Mouse (Mus musculus) common myeloid progenitor, adult 5-6 weeks (primary cell): ENCODE measurements around the gene Adcyap1r1. TPM values are rescaled to one million over a fixed set of nuclear protein-coding genes. Genes with fewer than 3 reads are reported as not detected.

ENCODE experiments used
- ATAC-seq: replicated peaks from 2 replicates; pipeline ENCODE4 v1.8.0; 2016; ENCODE audit warnings: low read depth, mild to moderate bottlenecking, moderate TSS enrichment, inconsistent platforms; ENCODE audit not compliant: poor library complexity, severe bottlenecking
- total RNA-seq: library from RNA; stranded (forward); fragments of 200-1000, 187-1606 nt; gene quantifications from 2 replicates; pipeline ENCODE4 v1.2.3, GENCODE M21; 2017

Adcyap1r1 gene
- total RNA-seq, 1 experiment from 2014 or later = not detected

DNA sequence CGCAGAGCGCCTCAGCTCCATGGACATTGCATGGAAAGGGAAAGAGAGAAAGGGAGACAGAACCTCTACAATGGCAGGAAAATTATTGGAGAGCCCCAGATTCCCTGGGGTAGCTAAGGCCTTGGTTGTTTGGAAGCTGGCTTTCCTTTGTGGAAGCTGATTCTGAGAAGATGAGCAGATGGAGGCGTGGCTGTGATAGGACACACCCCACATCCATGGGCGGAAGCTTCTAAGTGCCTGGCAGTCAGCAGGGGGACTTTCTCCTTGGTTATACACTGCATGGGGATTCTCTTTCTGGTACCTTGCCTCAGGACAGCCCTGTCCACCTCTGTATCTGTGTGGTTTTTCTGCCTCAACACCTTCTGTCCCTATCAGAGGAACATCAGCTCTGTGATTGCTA is 33.4 kb downstream of the Adcyap1r1 start:
- ATAC-seq = no peak

DNA sequence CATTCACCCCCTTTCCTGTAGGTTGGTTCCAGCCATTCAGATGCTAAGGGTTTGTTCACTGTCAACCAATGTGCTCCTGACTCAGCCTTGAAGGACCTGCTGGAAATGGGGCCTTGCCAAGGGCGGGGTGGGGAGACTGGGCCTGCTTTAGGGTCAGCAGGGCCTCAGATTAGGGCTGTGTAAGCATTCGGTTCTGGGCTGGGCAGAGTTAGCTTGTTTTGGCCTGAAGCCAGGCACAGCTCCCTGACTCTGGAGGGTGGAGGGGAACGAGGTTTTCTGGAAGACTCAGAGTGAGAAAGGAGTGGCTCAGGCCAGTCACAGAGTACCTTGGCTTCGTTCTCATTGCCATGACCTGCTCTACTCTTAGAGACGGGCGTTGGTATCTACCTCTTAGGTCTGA is 35.9 kb downstream of the Adcyap1r1 start:
- no peak for ATAC-seq

DNA sequence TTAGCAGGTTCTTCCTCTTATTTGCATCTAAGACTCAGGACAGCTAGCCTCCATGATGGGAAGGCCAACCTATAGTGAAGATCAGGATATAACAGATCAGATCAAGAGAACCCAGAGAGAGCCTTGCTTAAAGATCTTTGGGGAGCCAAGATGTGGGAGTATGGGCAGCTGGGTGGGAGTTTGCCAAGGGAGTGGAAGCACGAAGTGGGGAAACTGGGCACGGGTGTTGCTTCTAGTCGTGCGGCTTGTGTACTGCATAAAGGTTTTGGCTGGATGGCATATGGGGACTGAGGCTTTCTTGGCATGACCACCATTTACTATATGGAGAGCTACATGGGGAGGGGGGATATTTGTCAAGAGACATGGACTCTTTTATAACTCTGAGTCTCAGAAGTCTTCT is 44.4 kb downstream of the Adcyap1r1 start:
- no peak for ATAC-seq

DNA sequence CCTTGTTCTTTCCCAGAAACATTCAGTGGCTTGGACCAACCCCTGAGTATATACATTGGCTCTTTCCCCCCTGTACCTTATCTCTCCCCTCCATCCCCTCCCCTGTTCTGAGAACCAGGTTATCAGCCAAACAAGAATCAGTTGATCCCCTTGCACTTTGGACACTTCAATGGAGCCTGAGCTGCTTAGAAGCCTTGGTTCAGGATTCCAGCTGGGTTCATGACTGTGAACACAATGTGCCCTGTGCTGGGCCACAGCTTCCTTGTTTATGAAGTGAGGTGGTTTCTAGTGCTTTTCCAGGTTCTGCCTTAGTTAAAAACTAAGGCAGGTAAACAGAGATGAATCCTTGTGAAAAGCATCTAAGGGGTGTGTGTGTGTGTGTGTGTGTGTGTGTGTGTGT is 47.0 kb downstream of the Adcyap1r1 start:
- no peak for ATAC-seq

DNA sequence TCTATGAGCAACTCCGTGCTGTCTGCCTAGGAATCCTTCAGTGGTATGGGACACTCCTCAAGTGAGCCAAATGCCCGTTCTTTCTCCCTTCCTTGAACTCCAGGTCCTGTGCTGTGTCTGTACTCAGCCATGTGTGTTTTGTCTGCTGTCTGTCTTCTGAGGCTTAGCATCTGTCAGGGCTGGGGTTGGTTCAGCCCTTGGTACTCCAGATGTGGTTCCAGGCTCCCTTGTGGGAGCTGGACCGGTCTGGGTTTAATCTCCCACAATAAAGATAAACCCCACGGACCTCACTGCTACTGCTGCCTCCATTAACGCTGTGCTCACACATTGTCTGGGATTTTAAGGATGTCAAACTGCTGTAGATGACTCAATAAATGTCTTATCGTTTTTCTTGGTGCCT is 49.3 kb downstream of the Adcyap1r1 start:
- ATAC-seq = no peak

DNA sequence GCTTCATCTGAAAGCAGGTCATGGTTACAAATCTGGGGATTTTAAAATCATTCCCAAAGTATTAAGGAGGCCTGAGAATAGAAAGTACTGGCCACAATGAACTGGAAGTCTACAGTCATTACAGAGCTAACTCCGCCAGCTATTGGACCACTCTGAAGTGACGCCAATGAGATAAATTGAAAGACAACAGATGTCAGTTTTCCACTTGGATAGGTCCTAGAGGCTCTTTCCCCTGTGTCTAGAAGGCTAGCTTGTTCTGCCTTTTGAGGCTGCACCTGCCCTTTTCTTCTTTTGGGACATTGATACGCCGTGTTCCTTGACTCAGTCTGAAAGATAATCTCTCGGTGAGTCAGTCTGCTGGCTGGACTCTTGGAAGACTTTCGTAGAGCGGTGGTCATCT is 50.5 kb downstream of the Adcyap1r1 start:
- no peak for ATAC-seq

DNA sequence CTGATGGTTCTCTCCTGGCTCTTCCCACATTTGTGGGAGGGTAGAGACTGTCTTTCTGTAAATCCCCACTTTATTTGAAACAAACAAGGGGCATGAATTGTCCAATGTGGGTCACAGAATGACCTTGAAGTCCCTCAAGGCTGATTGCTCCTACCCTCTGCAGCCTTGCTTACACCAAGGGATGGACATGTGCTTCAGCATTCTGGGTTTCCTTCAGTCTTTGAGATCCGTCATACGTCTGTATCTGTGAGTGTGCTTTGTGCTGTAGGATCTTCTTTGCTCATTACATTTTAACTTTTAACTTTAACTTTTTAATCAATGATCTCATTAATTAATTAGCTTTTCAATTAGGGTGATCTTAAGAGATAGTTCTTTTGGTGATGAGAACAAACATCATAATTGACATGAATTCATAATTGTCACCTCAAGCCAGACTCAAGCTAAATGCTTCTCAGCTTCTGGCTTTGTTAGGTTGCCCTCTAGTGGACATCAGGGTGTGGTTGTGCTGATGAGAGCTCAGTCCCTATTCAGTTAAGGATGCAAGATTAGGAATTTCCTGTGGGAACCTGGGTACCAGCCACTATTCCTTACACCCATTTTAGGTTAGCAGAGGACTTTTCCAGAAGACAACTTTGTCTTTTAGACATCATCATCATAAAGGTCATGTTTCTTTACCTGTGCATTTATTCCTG is 53.2 kb downstream of the Adcyap1r1 start:
- ATAC-seq = peak; percentile 77

DNA sequence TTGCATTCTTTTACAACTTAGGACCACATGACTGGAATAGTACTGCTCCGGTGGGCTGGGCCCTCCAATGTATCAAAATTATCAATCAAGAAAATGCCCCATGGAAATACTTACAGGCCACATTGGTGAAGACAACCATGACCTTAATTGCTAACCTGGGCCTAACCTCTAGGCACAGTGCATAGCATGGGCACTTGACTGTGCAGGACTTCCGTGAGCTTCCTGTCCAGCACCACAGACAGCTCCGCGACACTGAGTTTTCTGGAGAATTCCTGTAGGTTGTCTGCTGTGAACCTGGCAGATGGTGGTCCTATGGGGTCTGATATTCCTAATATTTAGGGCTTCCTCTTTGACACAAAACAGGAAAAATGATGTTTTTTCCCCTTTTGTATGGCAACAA is 54.7 kb downstream of the Adcyap1r1 start:
- no peak for ATAC-seq

DNA sequence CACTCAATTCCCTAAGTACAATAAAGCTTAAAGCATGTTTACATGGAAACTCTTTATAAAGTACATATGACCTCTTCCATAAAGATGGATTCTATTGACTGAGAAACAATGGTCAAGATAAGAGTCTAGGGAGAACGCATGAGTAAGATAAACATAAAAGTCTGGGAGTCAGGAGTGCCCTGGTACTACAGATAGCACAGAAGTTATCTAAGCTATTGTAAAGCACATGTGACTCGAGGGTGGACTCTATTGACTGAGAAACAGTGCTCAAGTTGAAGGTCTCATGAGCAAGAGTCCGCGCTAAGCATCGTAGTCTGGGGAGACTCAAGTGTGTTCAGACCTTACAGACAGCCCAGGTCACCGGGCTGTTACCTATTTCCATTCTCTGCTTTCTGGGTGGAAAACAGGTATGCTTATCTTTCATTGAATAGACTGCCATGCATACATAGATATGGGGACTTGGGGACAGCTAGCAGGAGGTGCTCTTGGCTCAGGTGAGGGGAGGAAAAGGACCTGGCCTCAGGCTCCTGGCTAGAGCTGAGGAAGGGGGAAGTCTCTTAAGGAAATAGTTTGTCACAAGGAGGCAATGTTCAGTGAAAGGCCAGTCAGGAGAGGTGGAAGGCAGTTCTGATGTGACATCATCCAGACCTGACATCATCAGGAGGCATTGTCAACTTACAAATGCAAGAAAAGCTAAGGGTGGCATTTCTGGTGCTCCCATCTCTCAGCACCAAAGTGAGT is 57.5 kb downstream of the Adcyap1r1 start:
- no peak for ATAC-seq

DNA sequence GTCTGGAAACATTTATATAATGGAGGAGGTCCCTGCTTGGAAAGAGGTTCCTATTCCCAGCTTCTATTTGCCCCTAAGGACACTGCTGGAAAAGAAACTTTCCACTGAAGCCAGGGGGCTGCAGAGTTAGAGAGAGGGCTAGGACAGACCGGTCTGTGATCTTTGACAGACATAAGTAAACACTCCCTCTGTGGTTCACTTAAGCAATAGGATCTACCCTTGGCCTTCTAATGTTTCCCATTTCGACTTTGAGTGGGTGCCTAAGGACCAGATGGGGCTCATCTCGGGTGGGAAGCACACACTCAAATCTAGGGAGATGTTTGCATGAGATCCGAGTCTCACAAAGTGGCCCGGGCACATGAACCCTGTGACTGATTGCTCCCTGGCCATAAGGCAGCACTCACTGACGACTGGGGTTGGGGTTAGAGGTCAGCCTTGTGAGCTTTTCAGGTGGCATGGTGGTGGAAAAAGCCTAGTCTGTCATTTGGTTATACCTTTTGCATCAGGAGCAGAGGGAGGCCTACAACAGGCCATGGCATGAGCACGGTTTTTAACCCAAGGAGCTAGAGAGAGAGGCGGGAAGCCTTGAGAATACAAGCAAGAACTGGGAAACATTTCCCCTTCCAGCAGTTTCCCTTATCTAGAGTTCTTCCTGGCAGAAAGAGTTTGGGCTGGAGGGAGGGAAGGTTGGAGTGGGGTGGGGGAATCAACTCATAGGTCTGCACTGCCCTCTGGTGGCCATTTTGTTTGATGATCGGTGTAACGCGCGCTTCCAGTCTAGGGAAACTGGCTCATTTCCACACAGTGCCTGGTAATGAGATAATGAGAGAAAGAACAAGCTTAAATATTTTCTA is 59.7 kb downstream of the Adcyap1r1 start:
- peak; percentile 78 for ATAC-seq

DNA sequence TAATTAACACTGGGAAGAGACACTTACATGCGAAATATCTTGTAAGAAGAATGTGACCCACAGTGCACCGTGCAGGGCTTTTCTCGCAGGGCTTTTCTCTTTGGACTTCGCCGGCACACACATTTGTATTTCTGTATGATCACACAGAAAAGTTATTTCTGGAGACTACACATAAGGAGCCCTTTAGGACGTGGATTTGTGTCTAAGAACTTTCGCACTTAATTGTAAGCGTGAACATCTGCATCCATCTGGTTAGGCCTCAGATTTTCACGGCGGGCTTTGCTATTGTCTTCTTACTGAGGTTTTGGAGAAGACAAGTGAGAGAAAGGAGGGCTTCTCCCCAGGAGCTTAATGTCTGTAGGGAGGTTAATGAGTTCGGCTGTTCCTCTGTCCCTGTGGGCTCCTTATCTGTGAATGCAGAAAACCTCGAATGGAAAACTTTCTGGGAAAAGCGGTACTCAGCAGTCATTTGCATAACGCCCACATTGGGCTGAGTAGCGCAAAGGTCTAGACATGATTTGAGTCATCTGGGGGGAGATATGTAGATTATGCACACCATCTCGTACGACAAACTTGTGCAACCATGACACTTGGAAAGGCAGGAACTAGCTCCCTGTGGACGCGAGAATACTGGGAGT is 60.4 kb downstream of the Adcyap1r1 start:
- ATAC-seq = no peak

DNA sequence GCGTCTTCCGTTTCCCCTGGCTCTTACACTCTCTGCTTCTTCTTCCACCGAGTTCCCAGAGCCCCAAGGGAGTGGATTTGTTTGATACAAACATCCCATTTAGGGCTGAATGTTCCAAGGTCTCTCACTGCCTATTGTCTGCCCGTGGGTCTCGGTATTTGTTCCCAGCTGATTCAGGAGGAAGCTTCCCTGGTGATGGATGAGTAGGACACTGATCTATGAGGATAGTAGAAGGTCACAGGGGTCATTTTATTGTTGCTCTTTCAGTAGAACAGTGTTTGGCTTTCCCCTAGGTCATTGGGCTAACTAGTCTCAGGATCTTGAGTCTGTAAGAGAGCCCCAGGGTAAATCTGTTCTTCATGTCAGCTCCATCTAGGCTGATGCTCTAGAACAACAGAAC is 61.7 kb downstream of the Adcyap1r1 start:
- ATAC-seq = no peak

DNA sequence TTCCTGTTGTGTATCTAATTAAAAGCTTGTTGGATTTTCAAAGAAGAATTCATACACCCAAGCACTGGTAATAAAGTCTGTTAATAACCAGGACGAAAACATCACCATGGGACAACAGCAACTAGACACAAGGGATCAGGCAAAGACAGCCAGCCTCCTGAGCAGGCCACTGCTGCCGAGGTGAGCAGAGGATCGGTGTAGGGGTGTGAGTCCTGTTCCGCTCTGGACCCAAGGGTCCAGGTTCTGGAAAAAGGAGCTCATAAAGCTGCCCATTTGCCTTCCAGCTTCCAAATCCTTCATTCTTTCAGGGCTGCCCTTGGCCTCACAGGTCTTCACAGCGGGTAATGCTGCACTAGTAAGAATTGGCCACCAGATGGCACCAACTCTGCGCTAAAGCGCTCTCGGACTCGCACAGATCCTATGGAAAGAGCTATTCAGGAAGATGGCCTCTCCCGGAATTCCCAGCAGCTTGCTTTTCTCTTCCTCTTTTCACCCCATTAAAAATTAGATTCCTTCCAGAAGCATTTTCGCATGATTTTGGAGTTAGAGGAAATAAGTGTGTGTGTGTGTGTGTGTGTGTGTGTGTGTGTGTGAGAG is 67.9 kb downstream of the Adcyap1r1 start:
- peak; percentile 86 for ATAC-seq

DNA sequence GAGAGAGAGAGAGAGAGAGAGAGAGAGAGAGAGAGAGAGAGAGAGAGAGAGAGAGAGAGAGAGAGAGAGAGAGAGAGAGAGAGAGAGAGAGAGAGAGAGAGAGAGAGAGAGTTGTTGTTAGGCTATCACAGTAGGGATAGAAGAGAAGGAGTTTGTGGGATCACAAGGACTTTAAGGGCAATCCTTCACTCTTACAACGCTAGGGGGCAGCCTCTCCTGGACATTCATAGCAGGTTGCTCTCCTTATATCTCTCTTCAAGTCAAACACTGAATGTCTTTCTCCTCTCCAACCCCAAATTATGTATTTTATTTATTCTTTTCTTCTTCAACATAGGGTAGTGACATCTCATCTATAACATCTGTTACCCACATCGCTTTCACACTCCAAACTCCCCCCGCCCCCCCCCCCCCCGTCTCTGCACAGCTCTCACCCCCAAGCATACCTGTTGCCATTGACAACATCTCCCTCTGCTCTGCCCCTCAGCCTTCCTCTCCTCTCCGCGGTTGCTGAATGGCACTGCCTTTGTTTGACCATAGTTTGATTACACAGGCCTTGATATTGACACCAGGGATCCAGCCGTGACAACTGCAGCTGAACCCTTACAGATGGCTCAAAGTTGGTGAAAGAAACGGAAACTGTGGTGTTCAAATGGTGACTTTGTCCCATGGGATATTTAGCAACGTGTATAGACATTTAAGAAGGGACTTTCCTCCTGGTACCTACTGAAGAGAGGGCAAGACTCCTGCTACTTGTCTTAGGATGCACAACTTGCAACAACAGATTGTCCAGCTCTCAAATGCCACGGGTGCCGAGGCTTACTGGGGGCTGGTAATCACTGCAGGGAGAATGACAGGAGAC is 68.7 kb downstream of the Adcyap1r1 start:
- ATAC-seq = peak; percentile 58; the same call in 1 of the 2 replicates

DNA sequence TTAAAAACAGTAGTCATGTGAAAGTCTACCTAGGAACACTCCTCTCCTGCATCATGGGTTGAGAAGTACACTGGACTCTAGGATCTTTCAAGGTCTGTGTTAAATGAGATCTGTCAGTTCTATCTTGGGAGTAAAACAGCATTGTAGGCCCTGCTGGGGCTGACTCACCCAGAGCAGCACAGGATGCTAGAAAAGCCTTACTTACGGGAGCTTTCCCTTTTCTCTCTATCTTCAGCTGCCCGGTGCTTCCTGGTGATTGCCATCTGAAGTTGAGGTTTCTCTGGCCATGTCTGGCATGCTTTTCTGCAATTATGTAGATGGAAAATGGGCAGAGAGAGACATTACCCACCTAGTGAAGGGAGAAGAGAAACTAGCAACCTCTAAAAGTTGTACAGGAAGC is 84.7 kb downstream of the Adcyap1r1 start:
- peak; percentile 94 for ATAC-seq

DNA sequence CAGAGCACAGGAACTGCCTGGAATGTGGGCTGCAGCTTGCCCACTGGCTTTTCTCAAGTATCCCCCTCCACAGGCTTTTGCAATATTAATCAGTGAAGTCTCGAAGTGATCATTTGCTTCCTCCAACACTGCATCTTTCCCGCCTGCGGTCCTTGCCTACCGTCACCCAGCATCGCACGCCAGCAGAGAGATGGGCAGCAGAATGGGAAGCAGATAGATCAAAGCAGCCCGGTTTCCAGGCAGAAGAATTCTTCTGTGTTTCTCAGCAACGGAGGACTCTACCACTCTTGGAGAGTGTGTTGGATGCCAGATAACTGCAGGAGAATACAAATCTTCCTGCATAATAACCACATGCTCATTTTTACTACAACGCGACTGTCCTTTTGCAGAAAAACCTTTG is 87.4 kb downstream of the Adcyap1r1 start:
- ATAC-seq = no peak

DNA sequence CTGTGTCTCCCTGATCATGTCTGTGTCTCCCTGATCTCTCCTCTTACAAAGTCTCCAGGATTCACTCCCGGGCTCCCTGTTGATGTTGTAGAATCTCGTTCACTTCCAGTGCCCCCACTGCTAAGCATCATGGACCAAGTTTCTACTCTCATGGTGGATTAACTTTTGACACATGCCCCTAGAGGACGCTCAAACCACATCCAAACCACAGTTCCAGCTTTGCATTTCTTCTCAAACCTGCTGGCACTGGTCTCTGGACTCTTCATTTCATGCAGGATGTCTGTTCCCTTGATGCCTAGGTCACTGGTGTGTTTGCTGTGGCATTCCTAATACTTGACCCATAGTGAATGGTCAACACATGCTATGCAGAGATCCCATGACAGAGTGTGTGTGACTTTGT is 90.6 kb downstream of the Adcyap1r1 start:
- no peak for ATAC-seq

DNA sequence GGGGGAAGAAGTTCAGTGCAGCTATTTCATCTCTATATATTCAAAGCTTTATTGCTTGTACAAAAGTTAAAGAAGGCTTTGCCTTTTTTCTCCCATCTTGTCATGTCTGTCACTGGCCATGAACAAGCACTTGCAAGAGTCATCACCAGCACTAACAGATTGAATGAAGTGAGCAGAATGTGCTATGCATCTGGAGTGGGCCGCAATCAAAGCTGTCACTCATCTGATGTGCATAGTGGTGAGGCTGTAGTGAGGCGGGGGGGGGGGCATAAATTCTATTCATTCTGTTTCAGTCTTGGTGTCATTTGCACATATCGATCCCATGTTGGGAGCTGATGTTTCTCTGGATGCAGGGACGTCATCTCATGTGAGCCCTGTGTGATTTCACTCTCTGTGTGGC is 91.6 kb downstream of the Adcyap1r1 start:
- ATAC-seq = no peak

DNA sequence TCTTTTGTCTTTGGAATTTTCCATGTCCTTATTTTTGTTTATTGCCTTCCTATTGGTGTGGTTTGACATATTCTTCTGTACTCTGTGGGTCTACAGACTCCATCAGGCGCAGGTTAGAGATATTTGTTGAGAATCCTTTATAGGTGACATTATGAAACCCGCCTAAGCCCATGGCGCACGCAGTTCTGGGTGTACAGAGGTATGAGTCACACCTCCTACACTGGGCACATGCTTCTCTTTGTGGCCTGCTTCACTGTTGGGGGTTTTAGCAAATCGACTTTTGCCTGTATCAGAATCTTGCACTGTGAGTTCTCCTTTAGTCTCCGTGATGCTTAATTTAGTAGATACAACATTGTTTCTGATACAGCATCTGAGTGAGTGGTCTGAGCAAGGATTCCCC is 97.4 kb downstream of the Adcyap1r1 start:
- ATAC-seq = no peak
